Mouse (Mus musculus) small intestine, adult 2 months (tissue): ENCODE measurements around the gene Pkn2.

Source experiments
- CTCF ChIP-seq: fragments of 200-500 bp; IDR thresholded peaks from 2 replicates; pipeline ENCODE4 v1.5.1; 2012; ENCODE audit warnings: low read depth, mild to moderate bottlenecking, control low read depth, inconsistent platforms, low read length, moderate library complexity, mixed read lengths; ENCODE audit not compliant: insufficient replicate concordance, insufficient read length; ENCODE audit errors: extremely low read depth
- POLR2A ChIP-seq: fragments of 200-500 bp; IDR thresholded peaks from 2 replicates; pipeline ENCODE4 v1.6.1; 2012; ENCODE audit warnings: low read depth, mild to moderate bottlenecking, control low read depth, inconsistent platforms, low read length, moderate library complexity

DNA sequence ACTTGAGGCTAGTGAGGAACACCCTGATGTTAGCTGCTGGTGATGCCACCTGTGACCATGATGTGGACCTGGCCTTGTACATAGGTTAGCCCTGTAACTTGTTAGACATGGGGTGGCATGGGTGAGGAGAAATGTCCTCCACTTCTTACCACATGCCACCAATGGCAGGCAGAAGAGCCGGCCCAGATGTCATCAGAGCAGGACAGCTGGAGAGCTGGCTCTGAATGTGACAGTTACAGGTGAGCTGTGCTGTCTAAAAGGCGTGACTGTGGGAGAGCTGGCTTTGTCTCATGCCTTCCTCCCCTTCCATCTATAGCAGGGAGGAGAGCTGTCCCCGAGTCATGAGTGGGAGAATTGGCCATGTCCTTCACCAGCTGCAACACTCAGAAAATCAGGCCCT lies 86.2 kb downstream of the Pkn2 start:
- TF ChIP-seq CTCF (no peak), POLR2A (no peak)
